Mouse (Mus musculus): ENCODE measurements around the gene Prkaa1. TPM values are rescaled to one million over a fixed set of nuclear protein-coding genes. Genes with fewer than 3 reads are reported as not detected.
"Not testable (repeated sequence)": the region's sequence is repeated elsewhere in the genome, so short reads cannot be mapped to it uniquely, and the experiment has no call there.

Prkaa1 gene
- total RNA-seq, 2 experiments from 2014 or later: 10.0 to 12.7 TPM

DNA sequence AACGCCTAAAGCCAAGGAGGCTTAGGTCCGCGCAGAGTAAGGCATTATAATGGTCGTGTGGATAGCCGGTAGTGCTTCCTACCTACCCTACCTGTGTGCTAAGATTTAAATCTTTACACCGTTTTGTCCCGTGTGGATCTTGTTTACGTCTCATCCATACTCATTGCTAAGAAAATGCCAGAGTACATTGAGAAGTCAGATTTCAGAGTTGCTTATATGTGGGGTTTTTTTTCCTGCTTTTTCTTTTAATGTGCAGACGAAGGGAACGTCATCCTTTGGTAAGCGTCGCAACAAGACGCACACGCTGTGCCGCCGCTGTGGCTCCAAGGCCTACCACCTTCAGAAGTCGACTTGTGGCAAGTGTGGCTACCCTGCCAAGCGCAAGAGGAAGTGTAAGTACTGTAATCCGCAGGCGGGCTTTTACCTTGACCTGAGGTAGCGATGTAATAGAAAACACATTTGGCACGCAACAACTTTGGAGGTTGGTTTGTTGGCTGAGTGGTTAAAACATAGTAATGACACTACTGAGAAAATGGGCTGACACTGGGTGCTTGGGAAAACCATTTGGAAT lies 26.5 kb upstream of the Prkaa1 start:
- Histone ChIP-seq H3K4me3 (peak overlapping the region; percentile 98), H3K27ac (peak overlapping the region; percentile 92)
- intact Hi-C loops (cut with DNase I): loop anchor here (2.0 kb wide), 2 partner anchors 28 to 68 kb away; partner anchors contain the start of gene Ttc33
- DNase-seq: no peak
- no peak for TF ChIP-seq CTCF (IDR thresholded peaks at IDR 0.05)

- intact Hi-C loops (cut with DNase I): no loop called here
- no peak overlapping the region for H3K4me3 ChIP-seq
- H3K27ac ChIP-seq: no peak overlapping the region
- no peak for TF ChIP-seq CTCF (IDR thresholded peaks at IDR 0.05)
- no peak for DNase-seq
Measured at GRCm38 (mm10) chr15:5118626-5119025, 25.0 kb upstream of the Prkaa1 start.

- intact Hi-C loops (cut with DNase I): no loop called here
- H3K4me3 ChIP-seq: no peak overlapping the region
- H3K27ac ChIP-seq: no peak overlapping the region
- no peak for TF ChIP-seq CTCF (IDR thresholded peaks at IDR 0.05)
- no peak for DNase-seq
Measured at GRCm38 (mm10) chr15:5119192-5119591, 24.5 kb upstream of the Prkaa1 start.

DNA sequence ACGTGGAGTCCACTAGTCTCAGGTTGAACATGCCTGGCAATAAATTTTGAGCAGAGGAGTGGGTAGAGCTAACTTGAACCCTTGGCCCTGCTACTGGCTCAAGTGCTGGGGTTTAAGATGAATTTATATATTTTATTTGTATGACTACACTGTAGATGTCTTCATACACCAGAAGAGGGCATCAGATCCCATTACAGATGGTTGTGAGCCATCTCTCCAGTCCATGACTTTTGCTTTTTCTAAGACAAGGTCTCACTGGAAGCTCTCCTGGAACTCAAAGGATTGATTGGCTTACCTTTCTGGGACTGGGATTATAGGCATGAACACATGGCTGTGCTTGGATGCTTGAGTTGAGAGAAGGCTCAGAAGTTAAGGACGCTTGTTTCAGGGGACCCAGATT lies 24.0 kb upstream of the Prkaa1 start:
- Histone ChIP-seq H3K4me3 (no peak overlapping the region), H3K27ac (no peak overlapping the region)
- no peak for DNase-seq
- intact Hi-C loops (cut with DNase I): no loop called here
- peak; percentile 21; the same call in 1 of the 2 replicates for TF ChIP-seq CTCF (IDR thresholded peaks at IDR 0.05)

- DNase-seq: no peak
- no peak overlapping the region for H3K27ac ChIP-seq
- TF ChIP-seq CTCF (IDR thresholded peaks at IDR 0.05): no peak
- intact Hi-C loops (cut with DNase I): no loop called here
- H3K4me3 ChIP-seq: no peak overlapping the region
Measured at GRCm38 (mm10) chr15:5121535-5122313, 21.9 kb upstream of the Prkaa1 start.

DNA sequence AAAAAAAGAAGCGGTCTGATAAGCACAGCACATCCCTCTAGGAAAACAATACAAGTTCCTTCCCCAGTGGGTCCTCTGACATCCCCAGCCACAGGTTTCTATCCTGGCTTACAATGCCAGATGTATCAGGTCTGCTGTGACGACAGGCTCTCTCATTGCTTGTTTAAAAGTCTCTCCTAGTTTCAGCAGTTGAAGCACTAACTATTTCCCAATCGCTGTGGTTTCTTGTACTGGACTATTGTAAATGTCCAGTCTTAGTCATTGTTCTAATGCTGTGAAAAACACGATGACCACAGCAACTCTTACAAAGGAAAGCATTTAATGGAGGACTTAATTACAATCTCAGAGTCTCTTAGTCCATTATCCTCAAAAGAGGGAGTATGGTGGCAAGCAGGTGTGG lies 17.2 kb upstream of the Prkaa1 start:
- Histone ChIP-seq H3K4me3 (no peak overlapping the region), H3K27ac (no peak overlapping the region)
- TF ChIP-seq CTCF (IDR thresholded peaks at IDR 0.05): no peak
- DNase-seq: no peak
- intact Hi-C loops (cut with DNase I): no loop called here

DNA sequence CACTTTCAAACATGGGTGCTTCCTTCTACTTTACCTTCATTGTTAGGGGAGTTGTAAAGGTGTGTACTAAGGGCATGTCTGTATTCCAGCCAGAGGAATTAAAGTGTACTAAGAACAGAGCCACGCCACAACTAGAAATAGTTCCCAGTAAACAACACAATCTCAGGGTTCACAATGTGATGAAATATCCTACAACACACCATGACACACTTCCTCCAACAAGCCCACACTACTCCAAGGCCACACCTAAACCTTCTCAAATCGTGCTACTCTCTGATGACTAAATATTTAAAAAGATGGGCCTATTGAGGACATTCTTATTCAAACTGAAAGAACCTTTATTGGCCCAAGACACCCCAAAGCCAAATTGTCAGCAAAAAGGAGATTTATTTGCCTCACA lies 16.2 kb upstream of the Prkaa1 start:
- no peak for DNase-seq
- intact Hi-C loops (cut with DNase I): no loop called here
- Histone ChIP-seq H3K4me3 (no peak overlapping the region), H3K27ac (no peak overlapping the region)
- no peak for TF ChIP-seq CTCF (IDR thresholded peaks at IDR 0.05)

DNA sequence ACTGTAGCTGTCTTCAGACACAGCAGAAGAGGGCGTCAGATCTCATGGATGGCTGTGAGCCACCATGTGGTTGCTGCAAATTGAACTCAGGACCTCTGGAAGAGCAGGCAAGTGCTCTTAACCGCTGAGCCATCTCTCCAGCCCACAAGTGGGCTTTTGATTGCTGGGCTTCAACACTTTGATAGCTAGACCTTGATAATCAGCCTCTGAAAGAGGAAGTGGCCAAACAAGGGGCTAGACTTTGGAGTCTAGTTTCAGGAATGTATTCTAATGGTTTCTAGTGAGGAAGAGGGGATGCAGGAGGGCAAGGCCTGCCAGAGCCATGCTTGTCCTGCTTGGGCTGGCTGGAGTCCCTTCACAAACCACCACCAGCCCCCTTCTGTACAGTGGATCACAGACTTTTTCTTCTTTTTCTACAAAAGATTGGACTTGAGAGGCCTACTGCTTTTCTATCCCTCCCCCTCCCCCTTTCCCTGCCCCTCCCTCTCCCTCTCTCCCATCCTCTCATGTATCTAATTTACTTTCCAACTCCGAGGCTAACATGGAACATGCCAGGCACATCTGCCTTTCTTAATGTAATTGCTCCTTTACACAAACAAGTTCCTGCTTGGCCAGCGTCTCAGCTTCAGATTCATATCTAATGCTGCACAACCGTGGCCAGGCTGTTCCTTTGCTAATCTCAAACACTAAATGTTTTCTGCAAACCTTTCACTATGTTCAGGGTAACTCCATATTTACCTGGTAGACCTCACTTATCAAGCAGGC lies 15.3 kb upstream of the Prkaa1 start:
- H3K27ac ChIP-seq: no peak overlapping the region
- H3K4me3 ChIP-seq: no peak overlapping the region
- no peak for DNase-seq
- no peak for TF ChIP-seq CTCF (IDR thresholded peaks at IDR 0.05)
- intact Hi-C loops (cut with DNase I): no loop called here

DNA sequence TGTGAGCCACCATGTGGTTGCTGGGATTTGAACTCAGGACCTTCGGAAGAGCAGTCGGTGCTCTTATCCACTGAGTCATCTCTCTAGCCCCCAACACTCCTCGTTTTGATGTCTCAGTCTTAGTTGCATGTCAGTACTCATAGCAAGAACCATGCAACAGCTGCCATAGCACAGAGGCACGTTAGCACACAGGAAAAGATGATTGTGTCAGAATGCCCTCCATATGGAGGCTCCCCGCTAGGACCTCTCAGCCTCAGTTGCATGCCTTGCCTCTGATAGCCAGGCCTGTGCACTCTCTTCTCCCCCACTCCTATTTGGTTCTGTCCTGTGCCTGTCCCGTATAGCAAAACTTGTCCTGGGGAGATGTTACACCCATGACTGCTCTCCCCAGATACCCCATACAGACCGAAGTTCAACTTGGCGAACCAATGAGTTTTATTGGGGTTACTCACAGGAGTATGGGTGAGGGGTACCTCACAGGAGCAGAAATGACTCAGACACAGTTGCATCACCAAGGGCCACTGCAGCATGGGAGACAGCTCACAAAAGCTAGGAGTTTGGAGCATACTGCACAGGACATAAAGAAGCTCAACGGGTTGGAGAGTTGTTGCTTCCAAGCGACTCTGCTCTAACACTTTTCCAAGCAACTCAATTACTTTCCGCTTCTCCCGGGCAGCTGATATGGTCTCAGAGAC lies 14.4 kb upstream of the Prkaa1 start:
- no peak for DNase-seq
- no peak for TF ChIP-seq CTCF (IDR thresholded peaks at IDR 0.05)
- intact Hi-C loops (cut with DNase I): no loop called here
- Histone ChIP-seq H3K4me3 (no peak overlapping the region), H3K27ac (no peak overlapping the region)

GRCm38 (mm10) chr15:5130887-5131668 lies 12.6 kb upstream of the Prkaa1 start:
- DNase-seq; intact Hi-C loops (cut with DNase I); H3K27ac ChIP-seq; H3K4me3 ChIP-seq: not testable (repeated sequence)

DNA sequence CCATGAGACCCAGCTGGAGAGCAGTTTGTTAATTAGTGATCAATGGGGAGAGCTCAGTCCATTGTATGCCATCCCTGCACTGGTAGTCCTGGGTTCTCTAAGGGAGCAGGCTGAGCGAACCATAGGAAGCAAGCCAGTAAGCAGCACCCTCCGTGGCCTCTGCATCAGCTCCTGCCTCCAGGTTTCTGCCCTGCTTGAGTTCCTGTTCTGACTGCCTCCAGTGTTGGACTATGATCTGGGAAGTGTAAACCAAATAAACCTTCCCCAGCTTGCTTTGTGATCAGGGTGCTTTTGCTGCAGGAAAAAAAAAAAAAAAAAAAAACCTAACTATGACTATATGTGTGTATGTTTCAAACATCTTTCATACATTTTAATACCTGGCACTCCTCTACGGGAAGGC lies 10.4 kb upstream of the Prkaa1 start:
- intact Hi-C loops (cut with DNase I): no loop called here
- Histone ChIP-seq H3K4me3 (no peak overlapping the region), H3K27ac (no peak overlapping the region)
- no peak for DNase-seq
- no peak for TF ChIP-seq CTCF (IDR thresholded peaks at IDR 0.05)

GRCm38 (mm10) chr15:5134179-5134578 lies 9.5 kb upstream of the Prkaa1 start:
- no peak overlapping the region for H3K4me3 ChIP-seq
- H3K27ac ChIP-seq: no peak overlapping the region
- DNase-seq: no peak
- no peak for TF ChIP-seq CTCF (IDR thresholded peaks at IDR 0.05)
- intact Hi-C loops (cut with DNase I): no loop called here

Measured in gastrocnemius, adult 2 months (tissue).